Mouse (Mus musculus): Measurements from ENCODE around the gene Per2. TPM values are rescaled to one million over a fixed set of nuclear protein-coding genes. Genes with fewer than 3 reads are reported as not detected.
A peak's percentile ranks its signal among the peaks of the same experiment; 100 is the strongest.

The Per2 gene
- polyA plus RNA-seq, 1 experiment from 2014 or later, result 5.6 TPM

GRCm38 (mm10) chr1:91419862-91420600 is 39.1 kb downstream of the Per2 start:
- H3K4me3 ChIP-seq (ENCODE audit: control insufficient read depth in 1 of 2, insufficient read depth in 1 of 2, low read depth in 1 of 2, low read length in 2 of 2), result no peak overlapping the region
- H3K9me3 ChIP-seq (ENCODE audit: control insufficient read depth, low read length), result no peaks in the 10 kb centered on the region
- peaks cover 52% of the 10 kb centered on the region for H3K36me3 ChIP-seq (ENCODE audit: control insufficient read depth, insufficient read depth, low read length)
- no peaks in the 10 kb centered on the region for H3K27me3 ChIP-seq (ENCODE audit: control insufficient read depth, insufficient read depth, low read length)
- no peak for ATAC-seq (ENCODE audit: insufficient number of reproducible peaks, insufficient read depth, low FRiP score, low read depth)
- peaks cover 3 to 5% of the 10 kb centered on the region in 2 experiments for H3K4me1 ChIP-seq (ENCODE audit: control insufficient read depth in 2 of 2, insufficient read depth in 2 of 2, low read length in 2 of 2)
- H3K4me2 ChIP-seq (ENCODE audit: low read length), result no peak overlapping the region
- no peak overlapping the region for H3K9ac ChIP-seq (ENCODE audit: low read length)
- WGBS, result 66% methylated on average over 10 of the region's 10 CpGs
- H3K27ac ChIP-seq (replicated peaks in 1 of 2; ENCODE audit: control insufficient read depth in 1 of 2, insufficient read depth in 1 of 2, low read depth in 2 of 2, low read length in 2 of 2), result no peak overlapping the region

DNA sequence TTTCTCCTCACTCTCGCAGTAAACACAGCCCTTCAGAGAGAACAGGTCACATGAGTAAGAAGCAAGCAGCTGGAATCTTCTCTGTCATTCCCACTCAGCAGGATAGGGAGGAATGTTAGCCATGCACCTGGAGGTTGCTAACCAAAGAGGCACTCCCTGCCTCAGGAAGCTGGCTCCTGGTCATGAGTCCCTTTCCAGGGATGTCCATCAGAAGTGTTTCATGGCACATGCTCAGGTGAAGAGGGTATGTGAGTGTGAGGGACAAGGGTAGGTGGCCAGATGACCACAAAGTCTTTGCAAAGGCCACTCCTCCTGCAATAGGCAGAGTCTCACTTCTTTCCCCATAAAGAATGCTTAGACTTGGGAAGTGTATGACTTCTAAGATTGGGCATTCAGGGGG is 41.1 kb downstream of the Per2 start:
- no peaks in the 10 kb centered on the region for H3K9me3 ChIP-seq (ENCODE audit: control insufficient read depth, low read length)
- H3K4me3 ChIP-seq (ENCODE audit: control insufficient read depth in 1 of 2, insufficient read depth in 1 of 2, low read depth in 1 of 2, low read length in 2 of 2), result no peak overlapping the region
- no peak for ATAC-seq (ENCODE audit: insufficient number of reproducible peaks, insufficient read depth, low FRiP score, low read depth)
- H3K4me2 ChIP-seq (ENCODE audit: low read length), result no peak overlapping the region
- H3K27me3 ChIP-seq (ENCODE audit: control insufficient read depth, insufficient read depth, low read length), result no peaks in the 10 kb centered on the region
- no peak overlapping the region for H3K9ac ChIP-seq (ENCODE audit: low read length)
- H3K27ac ChIP-seq (replicated peaks in 1 of 2; ENCODE audit: control insufficient read depth in 1 of 2, insufficient read depth in 1 of 2, low read depth in 2 of 2, low read length in 2 of 2), result no peak overlapping the region
- 58% methylated on average over 1 of the region's 1 CpGs for WGBS
- peaks cover 38% of the 10 kb centered on the region for H3K36me3 ChIP-seq (ENCODE audit: control insufficient read depth, insufficient read depth, low read length)
- H3K4me1 ChIP-seq (ENCODE audit: control insufficient read depth in 2 of 2, insufficient read depth in 2 of 2, low read length in 2 of 2), result peaks cover 12 to 16% of the 10 kb centered on the region in 2 experiments

- 78% methylated on average over 5 of the region's 5 CpGs for WGBS
- Histone ChIP-seq H3K4me1 (ENCODE audit: control insufficient read depth in 2 of 2, insufficient read depth in 2 of 2, low read length in 2 of 2) (peaks cover 23 to 27% of the 10 kb centered on the region in 2 experiments), H3K9me3 (ENCODE audit: control insufficient read depth, low read length) (no peaks in the 10 kb centered on the region), H3K9ac (ENCODE audit: low read length) (peak overlapping the region; percentile 94), H3K4me2 (ENCODE audit: low read length) (no peak overlapping the region), H3K36me3 (ENCODE audit: control insufficient read depth, insufficient read depth, low read length) (peaks cover 30% of the 10 kb centered on the region), H3K4me3 (ENCODE audit: control insufficient read depth in 1 of 2, insufficient read depth in 1 of 2, low read depth in 1 of 2, low read length in 2 of 2) (no peak overlapping the region), H3K27me3 (ENCODE audit: control insufficient read depth, insufficient read depth, low read length) (no peaks in the 10 kb centered on the region), H3K27ac (replicated peaks in 1 of 2; ENCODE audit: control insufficient read depth in 1 of 2, insufficient read depth in 1 of 2, low read depth in 2 of 2, low read length in 2 of 2) (peak overlapping the region; percentile 100)
- ATAC-seq (ENCODE audit: insufficient number of reproducible peaks, insufficient read depth, low FRiP score, low read depth), result no peak
Observed at GRCm38 (mm10) chr1:91415311-91415710, 43.8 kb downstream of the Per2 start.

- Histone ChIP-seq H3K36me3 (ENCODE audit: control insufficient read depth, insufficient read depth, low read length) (peaks cover 26% of the 10 kb centered on the region), H3K9me3 (ENCODE audit: control insufficient read depth, low read length) (no peaks in the 10 kb centered on the region), H3K9ac (ENCODE audit: low read length) (peak overlapping the region; percentile 94), H3K4me2 (ENCODE audit: low read length) (peak overlapping the region; percentile 95), H3K4me3 (ENCODE audit: control insufficient read depth in 1 of 2, insufficient read depth in 1 of 2, low read depth in 1 of 2, low read length in 2 of 2) (no peak overlapping the region), H3K27me3 (ENCODE audit: control insufficient read depth, insufficient read depth, low read length) (no peaks in the 10 kb centered on the region), H3K27ac (replicated peaks in 1 of 2; ENCODE audit: control insufficient read depth in 1 of 2, insufficient read depth in 1 of 2, low read depth in 2 of 2, low read length in 2 of 2) (peak overlapping the region; percentile 100), H3K4me1 (ENCODE audit: control insufficient read depth in 2 of 2, insufficient read depth in 2 of 2, low read length in 2 of 2) (peaks cover 23 to 27% of the 10 kb centered on the region in 2 experiments)
- ATAC-seq (ENCODE audit: insufficient number of reproducible peaks, insufficient read depth, low FRiP score, low read depth), result no peak
- WGBS, result 71% methylated on average over 4 of the region's 4 CpGs
Observed at GRCm38 (mm10) chr1:91414903-91415302, 44.2 kb downstream of the Per2 start.

DNA sequence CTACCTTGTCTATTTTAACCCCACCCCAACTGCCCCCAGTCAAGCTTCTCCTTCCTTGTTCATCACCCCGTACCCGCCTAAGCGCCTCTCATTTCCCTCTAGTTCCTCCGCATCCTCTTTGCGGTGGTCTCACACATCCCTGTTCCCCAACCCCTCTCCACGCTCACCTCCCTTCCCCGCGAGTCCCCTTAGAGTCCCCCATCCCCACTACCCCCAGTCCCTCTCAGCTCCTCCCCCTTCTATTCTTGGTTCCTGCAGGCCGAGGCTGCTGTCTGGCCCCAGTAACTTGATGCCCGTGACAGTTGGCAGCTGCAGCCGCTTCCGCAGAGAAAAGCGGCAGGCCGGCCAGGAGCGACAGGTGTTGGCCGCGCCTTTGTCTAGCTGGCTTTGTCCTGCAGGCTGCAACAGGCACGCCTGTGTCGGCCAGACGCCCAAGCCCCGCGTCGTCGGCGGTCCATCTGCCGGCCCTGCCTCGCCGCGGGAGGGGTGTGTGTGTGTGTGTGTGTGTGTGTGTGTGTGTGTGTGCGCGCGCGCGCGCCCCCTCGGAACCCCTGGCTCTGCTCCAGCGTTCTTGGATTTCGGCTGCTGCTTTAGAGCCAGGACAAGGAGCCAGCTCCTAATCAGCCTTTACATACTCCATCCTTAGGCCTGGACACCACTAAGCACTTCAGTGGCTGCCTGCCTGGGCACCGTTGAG is 45.1 kb downstream of the Per2 start, which contains the start of gene Hes6:
TSS of gene Hes6 (minus strand) at position 141 of the 697 bp plus-strand sequence.
- Histone ChIP-seq H3K27me3 (ENCODE audit: control insufficient read depth, insufficient read depth, low read length) (no peaks in the 10 kb centered on the region), H3K36me3 (ENCODE audit: control insufficient read depth, insufficient read depth, low read length) (peaks cover 22% of the 10 kb centered on the region), H3K27ac (replicated peaks in 1 of 2; ENCODE audit: control insufficient read depth in 1 of 2, insufficient read depth in 1 of 2, low read depth in 2 of 2, low read length in 2 of 2) (peak within 1 kb of the TSS; percentile 100), H3K9me3 (ENCODE audit: control insufficient read depth, low read length) (no peaks in the 10 kb centered on the region), H3K4me1 (ENCODE audit: control insufficient read depth in 2 of 2, insufficient read depth in 2 of 2, low read length in 2 of 2) (peaks cover 23 to 27% of the 10 kb centered on the region in 2 experiments), H3K9ac (ENCODE audit: low read length) (peak within 1 kb of the TSS; percentile 94), H3K4me2 (ENCODE audit: low read length) (peak within 1 kb of the TSS; percentile 95), H3K4me3 (ENCODE audit: control insufficient read depth in 1 of 2, insufficient read depth in 1 of 2, low read depth in 1 of 2, low read length in 2 of 2) (peak within 1 kb of the TSS; percentile 83 to 88)
- ATAC-seq (ENCODE audit: insufficient number of reproducible peaks, insufficient read depth, low FRiP score, low read depth), result peak; percentile 73
- WGBS, result 2% methylated on average over 38 of the region's 39 CpGs

DNA sequence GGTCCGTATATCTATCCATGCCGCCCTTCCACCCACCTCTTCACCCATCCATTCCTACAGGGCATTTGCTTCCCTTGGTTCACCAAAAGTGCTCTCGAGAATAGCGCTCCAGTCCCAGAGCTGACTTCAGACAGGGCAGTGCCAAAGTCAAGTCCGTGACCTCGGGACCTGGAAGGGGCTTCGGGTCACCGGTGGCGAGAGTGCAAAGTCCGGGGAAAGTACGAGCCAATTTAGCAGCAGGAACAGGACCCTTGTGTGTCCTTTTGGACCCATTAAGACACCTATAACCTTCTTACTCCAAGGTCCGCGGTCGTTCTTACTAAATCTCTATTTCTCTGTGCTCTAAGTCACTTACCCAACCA is 45.6 kb downstream of the Per2 start:
- ATAC-seq (ENCODE audit: insufficient number of reproducible peaks, insufficient read depth, low FRiP score, low read depth), result no peak
- peak overlapping the region; percentile 94 for H3K9ac ChIP-seq (ENCODE audit: low read length)
- peaks cover 20% of the 10 kb centered on the region for H3K36me3 ChIP-seq (ENCODE audit: control insufficient read depth, insufficient read depth, low read length)
- H3K27ac ChIP-seq (replicated peaks in 1 of 2; ENCODE audit: control insufficient read depth in 1 of 2, insufficient read depth in 1 of 2, low read depth in 2 of 2, low read length in 2 of 2), result peak overlapping the region; percentile 100
- H3K4me3 ChIP-seq (ENCODE audit: control insufficient read depth in 1 of 2, insufficient read depth in 1 of 2, low read depth in 1 of 2, low read length in 2 of 2), result peak overlapping the region; percentile 54 to 83
- H3K9me3 ChIP-seq (ENCODE audit: control insufficient read depth, low read length), result no peaks in the 10 kb centered on the region
- H3K4me1 ChIP-seq (ENCODE audit: control insufficient read depth in 2 of 2, insufficient read depth in 2 of 2, low read length in 2 of 2), result peaks cover 23 to 27% of the 10 kb centered on the region in 2 experiments
- peak overlapping the region; percentile 95 for H3K4me2 ChIP-seq (ENCODE audit: low read length)
- H3K27me3 ChIP-seq (ENCODE audit: control insufficient read depth, insufficient read depth, low read length), result no peaks in the 10 kb centered on the region
- WGBS, result under 1% methylated on average over 14 of the region's 14 CpGs

- Histone ChIP-seq H3K36me3 (ENCODE audit: control insufficient read depth, insufficient read depth, low read length) (peaks cover 15% of the 10 kb centered on the region), H3K9me3 (ENCODE audit: control insufficient read depth, low read length) (no peaks in the 10 kb centered on the region), H3K4me3 (ENCODE audit: control insufficient read depth in 1 of 2, insufficient read depth in 1 of 2, low read depth in 1 of 2, low read length in 2 of 2) (peak overlapping the region; percentile 83 to 88), H3K9ac (ENCODE audit: low read length) (peak overlapping the region; percentile 94), H3K4me1 (ENCODE audit: control insufficient read depth in 2 of 2, insufficient read depth in 2 of 2, low read length in 2 of 2) (peaks cover 23 to 27% of the 10 kb centered on the region in 2 experiments), H3K4me2 (ENCODE audit: low read length) (peak overlapping the region; percentile 95), H3K27me3 (ENCODE audit: control insufficient read depth, insufficient read depth, low read length) (no peaks in the 10 kb centered on the region), H3K27ac (replicated peaks in 1 of 2; ENCODE audit: control insufficient read depth in 1 of 2, insufficient read depth in 1 of 2, low read depth in 2 of 2, low read length in 2 of 2) (peak overlapping the region; percentile 100)
- WGBS, result under 1% methylated on average over 34 of the region's 34 CpGs
- ATAC-seq (ENCODE audit: insufficient number of reproducible peaks, insufficient read depth, low FRiP score, low read depth), result peak; percentile 90
Observed at GRCm38 (mm10) chr1:91413030-91413506, 46.1 kb downstream of the Per2 start.

Data from heart, embryonic 14.5 days (tissue).